Mouse (Mus musculus) heart, postnatal 14 days (tissue): Measurements from ENCODE around the gene Gm21994. TPM values are rescaled to one million over a fixed set of nuclear protein-coding genes. Genes with fewer than 3 reads are reported as not detected.
A peak's percentile ranks its signal among the peaks of the same experiment; 100 is the strongest.
"Not testable (repeated sequence)": the region's sequence is repeated elsewhere in the genome, so short reads cannot be mapped to it uniquely, and the experiment has no call there.

Experiments
- DNase-seq, 2 experiments: peaks; one replicate each; pipeline ENCODE4 v3.0.0; 2021 to 2022
- intact Hi-C: fragments of 180-260 bp; cut with DNase I; formaldehyde crosslinking; loops from one replicate; pipeline ENCODE4 v1.15.1; 2025
- long read RNA-seq, 2 experiments: library from polyadenylated mRNA; stranded (forward); transcript quantifications; one replicate each; pipeline ENCODE4 v2.0.0; 2021
- total RNA-seq, 2 experiments: library from RNA; stranded (reverse); gene quantifications; 2 replicates each; pipeline ENCODE4 v1.2.3; 2021

Gene Gm21994
- total RNA-seq = 1 to 10 TPM; 2.8 to 3.1 TPM
- long read RNA-seq, experiment 1 = 0 reads
- long read RNA-seq, experiment 2 = 0 reads

DNA sequence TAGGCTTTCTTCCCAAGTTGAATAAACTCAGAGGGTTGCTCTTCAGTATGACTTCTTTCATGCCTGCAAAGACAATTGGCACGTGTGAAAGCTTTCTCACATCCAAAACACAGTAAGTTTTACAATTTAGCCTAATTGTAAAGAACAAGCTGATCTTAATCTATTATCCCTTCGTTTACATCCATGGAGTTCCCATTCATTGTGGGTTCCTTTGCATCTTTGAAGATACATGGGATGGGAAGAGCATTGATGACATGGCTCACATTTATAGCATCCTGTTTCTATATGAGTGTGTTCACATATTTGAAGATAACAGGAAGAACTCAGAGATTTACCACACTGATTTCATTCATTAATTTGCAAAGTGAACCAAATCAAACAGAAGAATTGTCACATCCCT lies at the start of gene Gm21994:
TSS of gene Gm21994 (minus strand) at position 101 of the 400 bp plus-strand sequence.
- intact Hi-C loops, DNase-seq: not testable (repeated sequence)

DNA sequence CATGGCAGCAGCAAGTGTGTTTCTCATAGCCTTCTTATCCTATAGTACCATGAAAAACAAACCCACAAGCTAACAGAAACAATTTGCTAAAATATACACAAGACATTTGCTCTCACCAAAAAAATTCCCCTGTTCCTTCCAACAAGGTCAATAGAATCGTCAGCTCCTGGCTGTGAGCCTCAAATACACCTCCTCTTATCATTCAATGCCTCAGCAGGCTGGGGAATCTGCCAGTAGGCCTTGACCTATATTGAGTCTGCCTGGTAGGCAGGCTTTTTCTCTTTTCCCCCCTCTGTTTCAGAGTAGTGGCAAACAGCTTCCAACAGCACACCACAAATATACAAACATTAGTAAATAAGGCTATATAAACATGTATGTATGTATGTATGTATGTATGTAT lies 43.7 kb upstream of the Gm21994 start:
- DNase-seq = peak in 1 of 2 experiments; percentile 9
- intact Hi-C loops = no loop called here

DNA sequence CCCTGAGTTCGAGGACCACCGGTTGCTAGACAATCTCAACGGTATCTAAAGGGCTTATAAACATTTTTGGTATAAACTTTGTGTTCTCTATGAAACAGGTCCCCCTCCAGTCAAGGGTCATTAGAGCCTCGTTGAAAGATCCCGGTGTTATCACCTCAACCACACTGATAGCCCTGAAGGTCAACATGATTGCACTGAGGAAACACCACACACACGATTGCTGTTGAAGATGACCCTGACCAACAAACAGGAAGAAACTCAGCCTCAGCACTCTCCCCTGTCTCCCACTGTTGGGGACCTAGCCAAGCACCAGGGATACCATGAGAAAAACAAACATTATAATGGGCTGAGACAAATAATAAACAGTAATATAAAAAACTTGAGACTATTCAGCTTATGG lies 38.3 kb upstream of the Gm21994 start:
- intact Hi-C loops = no loop called here
- no peak for DNase-seq

DNA sequence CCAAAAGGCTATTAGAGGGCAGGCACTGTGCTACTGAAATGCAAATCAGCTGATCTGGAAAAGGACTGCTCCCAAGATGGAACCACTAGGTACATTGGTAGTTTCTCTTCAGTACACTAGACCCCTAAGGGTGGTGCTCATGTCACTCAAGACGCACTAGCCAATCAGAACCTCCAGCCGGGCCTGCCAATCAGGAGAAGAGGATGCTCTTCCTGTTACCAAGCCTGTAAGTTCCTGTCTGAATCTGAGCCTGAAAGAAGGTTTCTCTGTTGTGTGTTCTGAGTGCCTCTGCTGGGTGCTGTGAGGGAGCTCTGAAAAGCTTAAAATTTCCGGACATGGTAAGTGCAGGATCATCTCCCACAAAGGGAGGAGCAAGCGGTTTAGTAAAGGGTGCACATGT lies 1.9 kb upstream of the Gm21994 start, which contains the start of gene Gm14124:
TSS of gene Gm14124 (plus strand) at position 227 of the 400 bp plus-strand sequence.
- DNase-seq, intact Hi-C loops: not testable (repeated sequence)

DNA sequence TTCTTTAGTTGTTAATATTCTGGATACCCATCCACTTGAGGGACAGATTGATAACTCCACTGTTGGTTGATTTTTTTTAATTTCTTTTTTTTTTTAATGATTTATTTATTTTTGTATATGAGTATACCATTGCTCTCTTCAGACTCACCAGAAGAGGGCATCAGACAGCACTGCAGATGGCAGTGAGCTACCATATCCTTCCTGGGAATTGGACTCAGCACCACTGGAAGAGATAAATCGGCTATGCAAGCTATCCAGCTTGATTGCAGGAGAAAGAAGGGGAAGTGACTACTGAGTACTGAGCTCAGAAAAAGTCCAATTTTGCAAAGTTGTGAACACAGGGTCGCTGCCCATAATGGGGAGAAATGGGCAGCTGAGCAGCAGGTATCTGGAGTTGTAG lies 1.5 kb upstream of the Gm21994 start:
- not testable (repeated sequence) for DNase-seq

DNA sequence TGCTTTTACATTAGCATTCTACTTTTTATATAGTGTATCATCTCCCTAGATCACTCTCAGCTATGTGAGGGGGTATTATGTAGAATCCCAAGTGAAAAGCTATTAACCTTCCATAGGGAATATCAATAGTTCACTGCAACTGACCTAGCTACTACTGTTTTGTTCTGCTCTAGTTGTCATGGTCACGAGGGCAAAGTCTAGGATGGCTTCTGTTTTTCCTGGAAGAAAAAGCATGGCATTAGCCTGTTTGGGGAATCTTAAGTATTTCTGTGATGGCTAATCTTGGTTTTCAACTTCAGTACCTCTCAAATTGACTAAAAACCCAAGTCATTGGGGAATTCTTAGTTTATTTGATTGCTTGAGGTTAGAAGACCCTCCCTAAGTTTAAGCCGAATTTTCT lies 12.2 kb downstream of the Gm21994 start:
- intact Hi-C loops = loop anchor here (10.0 kb wide), 1 partner anchor 92 kb away; no protein-coding TSS in a partner anchor
- no peak for DNase-seq

More for the DNA sequence above, 1.5 kb upstream of the Gm21994 start:
- intact Hi-C loops = not testable (repeated sequence)

DNA sequence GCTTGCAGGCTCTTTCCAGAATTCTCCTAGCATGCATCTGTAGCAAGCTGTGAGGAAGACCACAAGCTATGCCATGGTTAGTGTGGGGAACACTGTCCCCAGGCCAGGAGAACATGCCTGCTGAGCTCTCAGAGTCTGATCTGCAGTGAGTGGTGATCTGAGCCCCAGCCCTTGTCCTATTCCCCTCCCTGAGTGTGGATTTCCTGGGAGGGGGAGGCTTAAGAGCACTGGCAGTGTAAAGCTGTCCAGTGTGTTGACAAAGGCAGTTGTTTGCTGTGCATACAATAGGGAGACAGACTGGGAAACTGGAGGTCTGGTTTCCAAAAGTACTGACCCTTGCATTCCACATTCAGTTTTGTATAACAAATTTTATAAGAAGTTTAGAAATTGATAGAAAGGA lies 32.1 kb downstream of the Gm21994 start:
- intact Hi-C loops, DNase-seq: not testable (repeated sequence)

DNA sequence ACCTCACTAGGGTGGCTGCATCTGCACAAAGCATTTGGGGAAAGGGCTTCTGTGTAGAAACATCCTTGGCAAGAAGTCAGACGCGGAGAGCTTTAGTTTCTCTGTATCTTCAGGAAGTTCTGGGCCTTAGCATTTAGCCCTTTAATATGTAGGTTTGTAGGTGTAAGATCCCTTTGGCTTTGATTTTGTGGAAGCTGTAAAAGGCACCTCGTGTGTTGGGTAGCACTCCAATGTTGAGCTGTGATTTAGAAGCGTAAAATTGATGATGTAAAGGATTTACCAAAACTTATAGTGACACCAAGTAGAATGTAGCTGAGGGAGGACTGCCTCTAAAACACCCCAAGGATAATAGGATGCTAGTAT lies 37.0 kb downstream of the Gm21994 start:
- DNase-seq = not testable (repeated sequence)
- intact Hi-C loops = loop anchor here (5.0 kb wide), 1 partner anchor 234 kb away; the partner anchor contains the start of gene Zfp442

DNA sequence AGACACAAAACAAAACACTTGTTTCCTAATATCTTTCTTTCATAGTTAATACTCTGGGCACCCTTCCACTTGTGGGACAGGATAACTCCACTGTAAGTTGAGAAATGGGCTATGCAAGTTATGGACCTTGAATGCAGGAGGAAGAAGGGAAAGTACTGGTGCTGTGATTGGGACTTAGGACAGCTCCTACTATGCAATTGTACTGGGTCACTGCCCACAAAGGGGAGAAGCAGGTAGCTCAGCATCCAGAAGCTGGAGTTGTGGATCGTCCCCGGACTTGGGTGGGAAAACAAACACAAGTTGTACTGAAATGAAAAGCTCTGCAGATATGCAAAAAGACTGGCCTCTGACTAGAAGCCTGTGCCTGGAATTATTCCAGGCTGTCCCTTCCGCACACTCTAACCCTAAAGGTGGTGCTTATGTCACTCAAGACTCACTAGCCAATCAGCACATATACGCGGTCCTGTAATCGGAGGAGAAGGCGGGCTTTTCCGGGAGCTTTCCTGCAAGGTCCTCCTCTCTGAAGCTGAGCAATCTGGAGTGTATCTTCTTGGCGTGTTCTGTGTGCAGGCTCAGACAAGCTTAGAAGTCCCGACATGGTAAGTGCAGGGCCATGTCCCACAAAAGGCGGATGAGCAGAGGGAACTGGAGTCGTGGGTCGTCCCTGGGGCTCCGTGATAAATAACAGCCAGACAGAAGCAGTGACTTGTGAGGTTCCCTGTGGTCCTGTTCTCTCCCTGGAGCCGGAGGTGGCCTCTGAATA lies 37.6 kb downstream of the Gm21994 start, which contains the start of gene Zfp937:
TSS of gene Zfp937 (plus strand) at position 474 of the 763 bp plus-strand sequence.
- DNase-seq = peak; percentile 69 to 72
- intact Hi-C loops = loop anchor here (5.0 kb wide), 1 partner anchor 235 kb away; the partner anchor contains the start of gene Zfp442

Other genes starting within 250 kb of the Gm21994 start
- 1 to 10 TPM; 5.5 to 6.2 TPM for gene Zfp120, start 118.9 kb downstream of the Gm21994 start, total RNA-seq
- gene Gm10770, start 75.9 kb downstream of the Gm21994 start, total RNA-seq = not detected
- gene Gm14139, start 73.8 kb downstream of the Gm21994 start, total RNA-seq = not detected
- gene Zfp937, start 37.5 kb downstream of the Gm21994 start, total RNA-seq = 1 to 10 TPM; 2.7 TPM
- not detected for gene Gm14124, start 1.9 kb upstream of the Gm21994 start, total RNA-seq
- gene Gm10130, start 68.1 kb upstream of the Gm21994 start, total RNA-seq = not detected
- gene 3300002I08Rik, start 107.2 kb upstream of the Gm21994 start, total RNA-seq = 1 to 10 TPM; 2.4 to 2.5 TPM
- gene Zfp442, start 195.9 kb upstream of the Gm21994 start, total RNA-seq = 1 to 10 TPM; 5.2 to 6.0 TPM
- gene Zfp345, start 229.5 kb upstream of the Gm21994 start, total RNA-seq = under 1 TPM; 0.10 to 0.17 TPM